Mouse (Mus musculus): ENCODE results near the gene Stxbp4.

DNA sequence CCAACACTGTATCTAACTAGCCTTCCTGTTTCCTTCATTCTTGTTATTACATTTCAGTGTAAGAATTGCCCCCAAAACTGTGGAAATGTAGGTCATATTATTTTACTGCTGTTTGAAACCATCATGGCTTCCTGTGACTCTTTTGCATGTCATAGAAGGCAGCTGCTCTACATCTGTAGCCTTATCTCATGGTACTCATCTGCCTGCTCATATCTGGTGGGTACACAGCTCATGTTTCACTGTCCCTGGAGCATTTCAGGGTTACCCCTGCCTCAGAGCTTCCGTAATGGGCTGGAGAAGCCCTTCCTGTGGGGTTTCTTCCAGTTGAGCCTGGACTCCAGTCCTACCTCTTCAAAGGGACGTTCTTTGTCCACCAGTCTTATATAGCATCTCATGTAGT is 112.6 kb downstream of the Stxbp4 start:
- TF ChIP-seq POLR2A (IDR thresholded peaks at IDR 0.05; ENCODE audit: low read depth, low read length) (no peak), CTCF (IDR thresholded peaks at IDR 0.05; ENCODE audit: extremely low read depth, insufficient read length, insufficient replicate concordance, low read depth, low read length) (no peak)

Data from small intestine, adult 2 months (tissue).